Mouse (Mus musculus) B cell, adult 67 days (primary cell): ENCODE data around the gene Lcat. TPM values are rescaled to one million over a fixed set of nuclear protein-coding genes. Genes with fewer than 3 reads are reported as not detected.

Source experiments
- total RNA-seq, 2 experiments: library from RNA; stranded (reverse); gene quantifications; 4 replicates each; pipeline ENCODE4 v1.2.4; 2023

Gene Lcat
- under 1 TPM in 1 of 2 experiments, not detected in 1; 0.67 TPM for total RNA-seq

GRCm38 (mm10) chr8:105943321-105943739 is at the start of gene Lcat:
TSS of gene Lcat (minus strand) at chr8:105943382.

GRCm38 (mm10) chr8:105990856-105991387 is 47.7 kb upstream of the Lcat start, which contains the start of gene Dus2:
TSS of gene Dus2 (plus strand) at chr8:105991337.

GRCm38 (mm10) chr8:105979325-105979724 is 36.1 kb upstream of the Lcat start, which contains the start of gene Dpep3:
TSS of gene Dpep3 (minus strand) at chr8:105979429.

GRCm38 (mm10) chr8:105965905-105966341 is 22.7 kb upstream of the Lcat start, which contains the start of gene Slc12a4:
TSS of gene Slc12a4 (minus strand) at chr8:105966097.

GRCm38 (mm10) chr8:105938306-105938669 is 4.9 kb downstream of the Lcat start, which contains the start of gene Psmb10:
TSS of gene Psmb10 (minus strand) at chr8:105938444.

GRCm38 (mm10) chr8:105933762-105934161 is 9.4 kb downstream of the Lcat start, which contains the start of gene Ctrl:
TSS of gene Ctrl (minus strand) at chr8:105933862.

DNA sequence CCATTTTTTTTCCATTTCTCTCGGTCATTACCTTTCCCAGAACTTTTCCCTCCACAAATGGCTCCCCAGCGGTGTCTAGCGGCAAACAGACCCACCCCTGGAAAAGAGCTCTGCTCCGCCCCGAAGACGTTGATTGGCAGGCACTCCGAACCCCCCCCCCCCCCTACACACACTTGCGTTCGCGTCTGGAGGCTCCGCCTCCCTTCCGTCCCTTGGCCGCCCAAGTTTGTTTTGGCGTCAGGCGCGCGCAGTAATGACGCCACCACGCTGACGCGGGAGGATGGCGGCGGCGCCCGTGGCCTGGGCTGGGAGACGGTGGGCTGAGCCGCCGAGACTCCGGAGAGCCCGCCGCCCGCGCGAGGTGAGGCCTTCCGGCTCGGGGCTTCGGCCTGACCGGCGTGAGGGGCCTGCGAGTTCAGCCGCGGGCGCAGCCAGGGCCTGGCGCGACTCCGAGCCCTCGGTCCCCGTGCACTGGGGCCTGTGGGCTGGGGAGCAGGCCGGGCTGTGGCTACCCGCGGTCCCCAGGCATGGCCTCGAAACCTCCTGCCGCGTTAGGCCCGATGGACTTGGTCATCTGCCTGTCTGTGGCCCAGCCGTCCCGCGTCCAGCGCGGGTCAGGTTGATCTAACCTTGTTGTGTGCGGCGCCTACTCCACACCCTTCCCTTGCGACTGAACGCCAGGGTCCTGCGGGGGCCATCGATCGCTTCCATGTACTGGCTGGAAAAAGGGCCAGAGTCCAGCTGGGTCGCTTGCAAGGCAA is 42.8 kb downstream of the Lcat start, which contains the start of gene Pskh1:
Gene Pskh1, plus strand, starts transcription at position 262 of the 761 bp plus-strand sequence.

GRCm38 (mm10) chr8:105893339-105893738 is 49.8 kb downstream of the Lcat start, which contains the start of gene Nrn1l:
TSS of gene Nrn1l (plus strand) at chr8:105893567.

Other genes with a start within 250 kb of the Lcat start
- gene Acd, start 242.3 kb downstream of the Lcat start, total RNA-seq: 10 to 100 TPM; 93.3 to 95.1 TPM
- 10 to 100 TPM; 14.9 to 16.3 TPM for gene Pard6a, start 242.2 kb downstream of the Lcat start, total RNA-seq
- not detected for gene 4933405L10Rik, start 235.7 kb downstream of the Lcat start, total RNA-seq
- gene Enkd1, start 235.2 kb downstream of the Lcat start, total RNA-seq: 1 to 10 TPM; 4.2 to 4.3 TPM
- 1 to 10 TPM; 4.1 to 6.5 TPM for gene Gfod2, start 184.7 kb downstream of the Lcat start, total RNA-seq
- gene Ranbp10, start 116.0 kb downstream of the Lcat start, total RNA-seq: 10 to 100 TPM; 36.8 to 38.6 TPM
- 1 to 10 TPM; 1.4 to 1.6 TPM for gene Tsnaxip1, start 115.7 kb downstream of the Lcat start, total RNA-seq
- gene Cenpt, start 90.1 kb downstream of the Lcat start, total RNA-seq: 10 to 100 TPM; 17.6 to 18.1 TPM
- 10 to 100 TPM; 17.1 to 19.7 TPM for gene Thap11, start 88.2 kb downstream of the Lcat start, total RNA-seq
- 10 to 100 TPM; 17.1 to 31.8 TPM for gene Nutf2, start 82.8 kb downstream of the Lcat start, total RNA-seq
- gene Edc4, start 62.5 kb downstream of the Lcat start, total RNA-seq: 10 to 100 TPM; 75.9 to 79.6 TPM
- gene Nrn1l, start 49.8 kb downstream of the Lcat start, total RNA-seq: 1 to 10 TPM in 1 of 2 experiments, not detected in 1; 1.3 TPM
- gene Pskh1, start 42.9 kb downstream of the Lcat start, total RNA-seq: 10 to 100 TPM; 22.5 to 30.1 TPM
- gene Ctrl, start 9.5 kb downstream of the Lcat start, total RNA-seq: 1 to 10 TPM; 2.0 to 3.5 TPM
- 100 to 1,000 TPM; 141 to 157 TPM for gene Psmb10, start 4.9 kb downstream of the Lcat start, total RNA-seq
- gene Slc12a4, start 22.7 kb upstream of the Lcat start, total RNA-seq: 10 to 100 TPM; 13.7 to 16.2 TPM
- not detected for gene Dpep3, start 36.0 kb upstream of the Lcat start, total RNA-seq
- gene Dus2, start 48.0 kb upstream of the Lcat start, total RNA-seq: 10 to 100 TPM; 29.8 to 31.5 TPM
- not detected for gene Dpep2nb, start 62.6 kb upstream of the Lcat start, total RNA-seq
- gene Ddx28, start 68.5 kb upstream of the Lcat start, total RNA-seq: 10 to 100 TPM in 1 of 2 experiments, 1 to 10 TPM in 1; 8.0 to 10.7 TPM
- gene Nfatc3, start 115.5 kb upstream of the Lcat start, total RNA-seq: 100 to 1,000 TPM; 207 to 214 TPM
- not detected for gene Esrp2, start 193.6 kb upstream of the Lcat start, total RNA-seq
- gene Pla2g15, start 207.0 kb upstream of the Lcat start, total RNA-seq: 10 to 100 TPM in 1 of 2 experiments, 1 to 10 TPM in 1; 9.8 to 12.9 TPM
- gene Slc7a6, start 225.5 kb upstream of the Lcat start, total RNA-seq: 10 to 100 TPM; 32.5 to 38.9 TPM